Mouse (Mus musculus) megakaryocyte, embryonic 14.5 days (primary cell): ENCODE results near the gene Aldh8a1. TPM values are rescaled to one million over a fixed set of nuclear protein-coding genes. Genes with fewer than 3 reads are reported as not detected.
"Not testable (repeated sequence)": the region's sequence is repeated elsewhere in the genome, so short reads cannot be mapped to it uniquely, and the experiment has no call there.

Source experiments
- H3K27me3 ChIP-seq: replicated peaks from 2 replicates; pipeline ENCODE3; 2012; ENCODE audit warnings: inconsistent platforms
- H3K36me3 ChIP-seq: replicated peaks from 2 replicates; pipeline ENCODE3; 2012; ENCODE audit warnings: low read length, inconsistent platforms, mixed read lengths
- H3K4me1 ChIP-seq: 2 replicates; pipeline ENCODE4 v1.6.1; 2012; ENCODE audit warnings: inconsistent platforms
- H3K4me3 ChIP-seq: replicated peaks from 2 replicates; pipeline ENCODE3; 2012; ENCODE audit warnings: moderate library complexity, mild to moderate bottlenecking, inconsistent platforms
- H3K9me3 ChIP-seq: 2 replicates; pipeline ENCODE4 v1.6.1; 2012; ENCODE audit warnings: inconsistent platforms
- FLI1 ChIP-seq: IDR thresholded peaks from 2 replicates; pipeline ENCODE4 v1.6.1; 2012; ENCODE audit warnings: low read length, inconsistent platforms, mixed read lengths
- GATA1 ChIP-seq: IDR thresholded peaks from 3 replicates; pipeline ENCODE4 v1.6.1; 2012; ENCODE audit warnings: mixed read lengths, low read length, inconsistent platforms, borderline replicate concordance
- polyA plus RNA-seq: library from polyadenylated mRNA; stranded (reverse); fragments of >175 nt; gene quantifications from 2 replicates; pipeline ENCODE4 v1.2.3, GENCODE M21; 2012; ENCODE audit warnings: low replicate concordance; ENCODE audit not compliant: insufficient read depth

Gene Aldh8a1
- polyA plus RNA-seq, 1 experiment = not detected

- Histone ChIP-seq H3K4me1 (peaks cover 6% of the 10 kb centered on the region; the same call in 1 of the 2 replicates), H3K9me3 (peaks cover 5% of the 10 kb centered on the region; the same call in 1 of the 2 replicates), H3K4me3 (no peak overlapping the region), H3K27me3 (peaks cover 15% of the 10 kb centered on the region), H3K36me3 (no peaks in the 10 kb centered on the region)
- no peak for TF ChIP-seq GATA1
- no peak for TF ChIP-seq FLI1
Observed at GRCm38 (mm10) chr10:21393390-21393789, 16.3 kb downstream of the Aldh8a1 start.

DNA sequence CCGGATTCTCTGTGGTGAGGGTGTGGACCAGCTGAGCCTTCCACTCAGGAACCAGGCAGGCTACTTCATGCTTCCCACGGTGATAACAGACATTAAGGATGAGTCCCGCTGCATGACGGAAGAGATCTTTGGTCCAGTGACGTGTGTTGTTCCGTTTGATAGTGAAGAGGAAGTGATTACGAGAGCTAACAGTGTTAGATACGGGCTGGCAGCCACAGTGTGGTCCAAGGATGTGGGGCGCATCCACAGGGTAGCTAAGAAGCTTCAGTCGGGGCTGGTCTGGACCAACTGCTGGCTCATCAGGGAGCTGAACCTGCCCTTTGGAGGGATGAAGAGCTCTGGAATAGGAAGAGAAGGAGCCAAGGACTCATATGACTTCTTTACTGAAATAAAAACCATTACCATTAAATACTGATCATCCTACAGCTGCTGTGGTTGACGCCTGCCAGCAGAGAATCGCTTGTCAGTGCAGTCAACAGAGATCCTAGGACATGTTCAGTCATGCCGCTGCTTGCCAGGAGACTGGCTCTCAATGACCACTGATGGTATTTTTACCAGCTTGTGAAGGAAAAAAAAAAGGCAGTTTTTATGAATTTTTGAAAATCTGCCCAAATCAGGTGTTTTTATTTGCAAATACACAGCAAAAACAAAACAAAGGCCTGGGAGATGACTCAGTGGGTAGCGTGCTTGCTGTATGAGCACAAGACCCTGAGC lies 18.5 kb downstream of the Aldh8a1 start:
- H3K4me1 ChIP-seq = peaks cover 17% of the 10 kb centered on the region
- peaks cover 18% of the 10 kb centered on the region for H3K27me3 ChIP-seq
- peaks cover 5% of the 10 kb centered on the region; the same call in 1 of the 2 replicates for H3K9me3 ChIP-seq
- no peak overlapping the region for H3K4me3 ChIP-seq
- H3K36me3 ChIP-seq = no peaks in the 10 kb centered on the region
- TF ChIP-seq GATA1 (no peak), FLI1 (no peak)

DNA sequence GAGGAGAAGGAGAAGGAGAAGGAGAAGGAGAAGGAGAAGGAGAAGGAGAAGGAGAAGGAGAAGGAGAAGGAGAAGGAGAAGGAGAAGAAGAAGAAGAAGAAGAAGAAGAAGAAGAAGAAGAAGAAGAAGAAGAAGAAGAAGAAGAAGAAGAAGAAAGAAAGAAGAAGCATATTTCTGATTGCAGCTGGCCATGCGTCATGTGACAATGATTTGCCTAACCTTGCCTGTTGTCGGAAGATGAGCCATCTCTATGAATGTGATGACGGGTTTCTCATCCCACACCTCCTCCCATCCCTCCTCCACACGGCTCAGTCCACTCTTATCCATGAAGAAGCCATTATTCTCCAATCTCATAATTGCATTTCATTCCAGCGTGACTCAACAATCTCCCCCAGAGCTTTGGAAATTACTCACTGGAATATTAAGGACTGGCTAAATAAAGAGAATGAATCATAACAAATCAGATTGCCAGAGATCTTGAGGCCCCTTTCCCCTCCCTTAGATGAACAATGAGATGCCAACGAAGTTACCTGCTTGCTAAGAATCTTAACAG lies 21.9 kb downstream of the Aldh8a1 start:
- H3K36me3 ChIP-seq, H3K9me3 ChIP-seq, H3K4me3 ChIP-seq: not testable (repeated sequence)
- Histone ChIP-seq H3K4me1 (peaks cover 18% of the 10 kb centered on the region), H3K27me3 (peaks cover 17% of the 10 kb centered on the region)

DNA sequence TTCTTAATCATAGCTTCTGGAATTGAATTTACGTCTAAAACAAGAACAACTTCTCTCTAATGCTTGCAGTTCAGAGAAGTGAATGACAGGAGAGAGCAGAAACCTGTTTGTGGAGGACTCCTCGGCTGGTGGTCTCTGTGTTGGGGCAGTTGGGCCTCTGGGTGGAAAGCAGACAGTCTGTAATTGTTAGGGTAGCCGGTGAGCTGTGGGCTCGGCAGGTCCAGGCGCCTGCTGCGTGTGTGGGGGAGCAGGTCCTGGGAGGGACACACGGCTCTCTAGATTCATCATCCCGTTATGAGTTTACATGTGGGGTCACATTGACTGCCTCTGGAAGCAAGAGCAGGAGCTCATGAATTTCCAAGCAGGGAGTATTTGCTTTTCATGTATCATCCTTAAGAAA lies 22.5 kb downstream of the Aldh8a1 start:
- no peaks in the 10 kb centered on the region for H3K36me3 ChIP-seq
- no peak for TF ChIP-seq FLI1
- TF ChIP-seq GATA1 = no peak
- peaks cover 5% of the 10 kb centered on the region; the same call in 1 of the 2 replicates for H3K9me3 ChIP-seq
- H3K4me1 ChIP-seq = peaks cover 18% of the 10 kb centered on the region
- no peak overlapping the region for H3K4me3 ChIP-seq
- H3K27me3 ChIP-seq = peaks cover 22% of the 10 kb centered on the region

GRCm38 (mm10) chr10:21400031-21400430 lies 22.9 kb downstream of the Aldh8a1 start:
- Histone ChIP-seq H3K4me1 (peaks cover 18% of the 10 kb centered on the region), H3K27me3 (peaks cover 22% of the 10 kb centered on the region), H3K36me3 (no peaks in the 10 kb centered on the region), H3K4me3 (no peak overlapping the region), H3K9me3 (peaks cover 5% of the 10 kb centered on the region; the same call in 1 of the 2 replicates)
- no peak for TF ChIP-seq GATA1
- no peak for TF ChIP-seq FLI1

DNA sequence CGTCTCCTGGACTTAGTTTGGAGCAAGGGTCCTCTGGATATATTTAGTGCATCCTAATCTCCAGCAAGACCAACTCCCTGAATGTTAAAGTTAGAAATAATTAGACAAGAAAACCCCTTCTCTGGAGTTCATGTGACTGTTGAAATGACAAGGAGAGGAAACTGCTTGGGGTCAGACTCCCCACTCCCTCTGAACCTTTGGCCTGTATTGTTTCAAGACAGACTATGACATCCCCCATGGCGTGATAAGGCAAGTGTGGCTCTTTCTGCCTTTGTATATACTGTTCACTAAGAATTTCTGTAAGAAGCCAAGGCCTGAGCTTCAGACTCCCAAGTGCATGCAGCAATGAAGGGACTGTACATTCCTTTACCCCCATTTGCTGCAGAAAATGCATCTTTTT lies 23.4 kb downstream of the Aldh8a1 start:
- peaks cover 22% of the 10 kb centered on the region for H3K27me3 ChIP-seq
- no peaks in the 10 kb centered on the region for H3K36me3 ChIP-seq
- H3K4me1 ChIP-seq = peaks cover 15% of the 10 kb centered on the region
- no peak overlapping the region for H3K4me3 ChIP-seq
- TF ChIP-seq FLI1 = no peak
- peaks cover 5% of the 10 kb centered on the region; the same call in 1 of the 2 replicates for H3K9me3 ChIP-seq

- H3K27me3 ChIP-seq = peaks cover 24% of the 10 kb centered on the region
- H3K36me3 ChIP-seq = no peaks in the 10 kb centered on the region
- TF ChIP-seq FLI1 (no peak), GATA1 (no peak)
- H3K4me1 ChIP-seq = peaks cover 12% of the 10 kb centered on the region
- H3K9me3 ChIP-seq = peaks cover 10% of the 10 kb centered on the region; the same call in 1 of the 2 replicates
- H3K4me3 ChIP-seq = no peak overlapping the region
Observed at GRCm38 (mm10) chr10:21401259-21401658, 24.2 kb downstream of the Aldh8a1 start.

- Histone ChIP-seq H3K9me3 (peaks cover 14% of the 10 kb centered on the region), H3K4me1 (peaks cover 9% of the 10 kb centered on the region), H3K36me3 (no peaks in the 10 kb centered on the region), H3K27me3 (peaks cover 21% of the 10 kb centered on the region), H3K4me3 (no peak overlapping the region)
- TF ChIP-seq GATA1 = no peak
- no peak for TF ChIP-seq FLI1
Observed at GRCm38 (mm10) chr10:21404822-21405221, 27.7 kb downstream of the Aldh8a1 start.

- Histone ChIP-seq H3K27me3 (peaks cover 19% of the 10 kb centered on the region), H3K4me3 (no peak overlapping the region), H3K4me1 (no peaks in the 10 kb centered on the region), H3K9me3 (peaks cover 14% of the 10 kb centered on the region), H3K36me3 (no peaks in the 10 kb centered on the region)
- TF ChIP-seq GATA1 (no peak), FLI1 (no peak)
Observed at GRCm38 (mm10) chr10:21405707-21406534, 28.8 kb downstream of the Aldh8a1 start.

DNA sequence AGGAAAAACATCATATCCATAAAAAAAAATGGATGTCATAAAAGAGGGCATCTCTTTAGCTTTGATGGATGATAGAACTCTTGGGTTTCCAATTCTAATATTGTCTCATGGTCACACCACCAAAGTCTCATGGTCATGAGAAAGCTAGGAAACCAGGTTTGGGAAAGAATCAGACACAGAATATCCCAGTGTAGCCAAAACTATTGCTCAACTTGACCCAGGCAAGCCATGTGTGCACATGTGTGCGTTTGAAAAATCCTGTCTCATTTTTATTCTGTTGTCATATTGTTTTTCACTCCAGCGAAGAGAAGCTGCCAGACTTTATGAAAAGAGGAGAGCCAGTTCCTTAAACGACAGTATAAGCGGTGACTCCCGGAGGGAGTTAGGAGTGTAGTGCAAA lies 33.6 kb downstream of the Aldh8a1 start:
- no peak for TF ChIP-seq FLI1
- TF ChIP-seq GATA1 = no peak
- H3K4me1 ChIP-seq = no peaks in the 10 kb centered on the region
- peaks cover 14% of the 10 kb centered on the region for H3K9me3 ChIP-seq
- H3K4me3 ChIP-seq = no peak overlapping the region
- H3K36me3 ChIP-seq = no peaks in the 10 kb centered on the region
- peaks cover 8% of the 10 kb centered on the region for H3K27me3 ChIP-seq
